Mouse (Mus musculus): ENCODE results near the gene Mmrn1.

The Mmrn1 gene

GRCm38 (mm10) chr6:60985919-60986318 is 61.1 kb downstream of the Mmrn1 start:
- in situ Hi-C loops (cut with MboI; ENCODE audit: low pct_unique_long_range_greater_than_20kb in 1 of 2, low sequenced_read_pairs in 2 of 2, unreplicated experiment in 1 of 2): loop anchor here in 1 of 2 experiments (10.0 kb wide), 1 partner anchor 319 kb away; no protein-coding TSS in a partner anchor

- in situ Hi-C loops (cut with MboI; ENCODE audit: low pct_unique_long_range_greater_than_20kb in 1 of 2, low sequenced_read_pairs in 2 of 2, unreplicated experiment in 1 of 2): loop anchor here in 1 of 2 experiments (10.0 kb wide), 1 partner anchor 318 kb away; no protein-coding TSS in a partner anchor
Measured at GRCm38 (mm10) chr6:60986914-60987313, 62.1 kb downstream of the Mmrn1 start.

- in situ Hi-C loops (cut with MboI; ENCODE audit: low pct_unique_long_range_greater_than_20kb in 1 of 2, low sequenced_read_pairs in 2 of 2, unreplicated experiment in 1 of 2): loop anchor here in 1 of 2 experiments (10.0 kb wide), 1 partner anchor 317 kb away; no protein-coding TSS in a partner anchor
Measured at GRCm38 (mm10) chr6:60987804-60988203, 63.0 kb downstream of the Mmrn1 start.

GRCm38 (mm10) chr6:60992366-60992765 is 67.6 kb downstream of the Mmrn1 start:
- in situ Hi-C loops (cut with MboI; ENCODE audit: low pct_unique_long_range_greater_than_20kb in 1 of 2, low sequenced_read_pairs in 2 of 2, unreplicated experiment in 1 of 2): no loop called here

- in situ Hi-C loops (cut with MboI; ENCODE audit: low pct_unique_long_range_greater_than_20kb in 1 of 2, low sequenced_read_pairs in 2 of 2, unreplicated experiment in 1 of 2): no loop called here
Measured at GRCm38 (mm10) chr6:60993386-60994108, 68.8 kb downstream of the Mmrn1 start.

GRCm38 (mm10) chr6:60994114-60994513 is 69.3 kb downstream of the Mmrn1 start:
- in situ Hi-C loops (cut with MboI; ENCODE audit: low pct_unique_long_range_greater_than_20kb in 1 of 2, low sequenced_read_pairs in 2 of 2, unreplicated experiment in 1 of 2): no loop called here

GRCm38 (mm10) chr6:60994521-60994920 is 69.7 kb downstream of the Mmrn1 start:
- in situ Hi-C loops (cut with MboI; ENCODE audit: low pct_unique_long_range_greater_than_20kb in 1 of 2, low sequenced_read_pairs in 2 of 2, unreplicated experiment in 1 of 2): no loop called here

- in situ Hi-C loops (cut with MboI; ENCODE audit: low pct_unique_long_range_greater_than_20kb in 1 of 2, low sequenced_read_pairs in 2 of 2, unreplicated experiment in 1 of 2): no loop called here
Measured at GRCm38 (mm10) chr6:60995596-60995995, 70.8 kb downstream of the Mmrn1 start.

GRCm38 (mm10) chr6:60996328-60996727 is 71.6 kb downstream of the Mmrn1 start:
- in situ Hi-C loops (cut with MboI; ENCODE audit: low pct_unique_long_range_greater_than_20kb in 1 of 2, low sequenced_read_pairs in 2 of 2, unreplicated experiment in 1 of 2): no loop called here

GRCm38 (mm10) chr6:61001003-61001790 is 76.4 kb downstream of the Mmrn1 start:
- in situ Hi-C loops (cut with MboI; ENCODE audit: low pct_unique_long_range_greater_than_20kb in 1 of 2, low sequenced_read_pairs in 2 of 2, unreplicated experiment in 1 of 2): no loop called here

GRCm38 (mm10) chr6:61003916-61004765 is 79.4 kb downstream of the Mmrn1 start:
- in situ Hi-C loops (cut with MboI; ENCODE audit: low pct_unique_long_range_greater_than_20kb in 1 of 2, low sequenced_read_pairs in 2 of 2, unreplicated experiment in 1 of 2): no loop called here

- in situ Hi-C loops (cut with MboI; ENCODE audit: low pct_unique_long_range_greater_than_20kb in 1 of 2, low sequenced_read_pairs in 2 of 2, unreplicated experiment in 1 of 2): no loop called here
Measured at GRCm38 (mm10) chr6:61013780-61014179, 89.0 kb downstream of the Mmrn1 start.

- in situ Hi-C loops (cut with MboI; ENCODE audit: low pct_unique_long_range_greater_than_20kb in 1 of 2, low sequenced_read_pairs in 2 of 2, unreplicated experiment in 1 of 2): no loop called here
Measured at GRCm38 (mm10) chr6:61019689-61020088, 94.9 kb downstream of the Mmrn1 start.

GRCm38 (mm10) chr6:61020995-61021394 is 96.2 kb downstream of the Mmrn1 start:
- in situ Hi-C loops (cut with MboI; ENCODE audit: low pct_unique_long_range_greater_than_20kb in 1 of 2, low sequenced_read_pairs in 2 of 2, unreplicated experiment in 1 of 2): no loop called here

- in situ Hi-C loops (cut with MboI; ENCODE audit: low pct_unique_long_range_greater_than_20kb in 1 of 2, low sequenced_read_pairs in 2 of 2, unreplicated experiment in 1 of 2): no loop called here
Measured at GRCm38 (mm10) chr6:61033251-61033650, 108.5 kb downstream of the Mmrn1 start.
